Comparison of ENCODE assay signal across 17 mouse cellular contexts in genomic region chr2:88449031-88449430, GRCm38 (mm10).
"Had no signal": no experiment of that assay in that cellular context is flagged by ENCODE, and none has a peak within 500 bp of the region (broad histone marks: within the 10 kb centered on the region; RNA-seq: fewer than 3 reads in every experiment).

Gm13757 (minus strand) TSS chr2:88449131.

- DNase-seq: cerebellum, adult 8-10 months; cerebellum, adult 9-10 months; cerebellum, adult 9-11 months; cerebellum, postnatal 10 days; cerebellum, postnatal 14 days; cerebellum, postnatal 25 days; cerebellum, postnatal 36 days; embryo, embryonic 11 days; forebrain, postnatal 0 days; gastrocnemius, adult 2 months; gastrocnemius, postnatal 10 days; gastrocnemius, postnatal 14 days; gastrocnemius, postnatal 25 days; gastrocnemius, postnatal 36 days; heart, adult 11 months; heart, adult 18-20 months; heart, adult 2 months had no signal
